Mouse (Mus musculus) embryonic facial prominence, embryonic 10.5 days (tissue): ENCODE results near the gene Edc3. TPM values are rescaled to one million over a fixed set of nuclear protein-coding genes. Genes with fewer than 3 reads are reported as not detected.

Experiments used
- DNase-seq: peaks from one replicate; pipeline ENCODE4 v3.0.0-alpha.2; 2017; ENCODE audit warnings: low spot score
- H3K27ac ChIP-seq: fragments of 300-500 bp; sonication (generic); replicated peaks from 2 replicates; pipeline ENCODE4 v1.5.1; 2016; ENCODE audit warnings: mild to moderate bottlenecking
- H3K27me3 ChIP-seq: fragments of 300-500 bp; sonication (generic); replicated peaks from 2 replicates; pipeline ENCODE4 v1.6.1; 2016; ENCODE audit warnings: low read depth, mild to moderate bottlenecking; ENCODE audit not compliant: poor library complexity, severe bottlenecking
- H3K36me3 ChIP-seq: fragments of 300-500 bp; sonication (generic); replicated peaks from 2 replicates; pipeline ENCODE4 v1.6.1; 2016; ENCODE audit warnings: mild to moderate bottlenecking, moderate library complexity
- H3K4me1 ChIP-seq: fragments of 300-500 bp; sonication (generic); 2 replicates; pipeline ENCODE4 v1.6.1; 2016
- H3K4me3 ChIP-seq: fragments of 300-500 bp; sonication (generic); 2 replicates; pipeline ENCODE4 v1.5.1; 2016; ENCODE audit warnings: mild to moderate bottlenecking, moderate library complexity
- H3K9me3 ChIP-seq: fragments of 300-500 bp; sonication (generic); 2 replicates; pipeline ENCODE4 v1.6.1; 2016; ENCODE audit warnings: mild to moderate bottlenecking
- WGBS: fragments of 180-500 bp; shearing (Covaris S2); methylation state at CpG from one replicate; pipeline ENCODE4 v1.1.7; 2016; 5-methylcytosine and 5-hydroxymethylcytosine counted together
- polyA plus RNA-seq: library from polyadenylated mRNA; unstranded; fragments of >200 nt; fragmentation: Nextera tagmentation; extraction: Ambion mirVana; gene quantifications from 2 replicates; pipeline ENCODE4 v1.2.1, GENCODE M21; 2016

Edc3 gene
- polyA plus RNA-seq, 1 experiment from 2014 or later = 45.5 TPM

DNA sequence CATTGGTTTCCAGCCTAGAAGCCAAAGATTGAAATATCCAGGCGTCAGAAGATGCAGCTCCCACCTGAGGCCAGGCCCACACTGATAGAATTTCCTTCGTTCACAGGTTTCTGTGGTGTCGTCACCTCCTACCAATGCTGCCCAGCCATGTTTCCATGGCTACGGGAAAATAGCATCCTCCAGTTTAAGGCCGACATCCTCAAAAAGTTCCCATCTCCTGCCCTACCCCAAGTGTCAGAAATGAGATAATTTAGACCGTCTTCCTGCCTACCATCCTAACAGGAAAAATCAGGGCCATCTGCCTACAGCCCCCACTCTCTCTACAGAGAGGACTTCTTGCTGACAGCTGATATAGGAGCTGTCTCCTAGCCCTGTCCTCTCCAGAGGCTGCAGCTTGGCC lies 58.1 kb downstream of the Edc3 start:
- Histone ChIP-seq H3K36me3 (peaks cover 6% of the 10 kb centered on the region), H3K4me1 (peaks cover 43% of the 10 kb centered on the region), H3K27ac (peak overlapping the region; percentile 96), H3K27me3 (0 out of 2 replicates have a peak, but pooled peaks cover 6% of the 10 kb centered on the region), H3K4me3 (peak overlapping the region; percentile 96), H3K9me3 (no peaks in the 10 kb centered on the region)
- WGBS = 37% methylated on average over 6 of the region's 6 CpGs
- no peak for DNase-seq

DNA sequence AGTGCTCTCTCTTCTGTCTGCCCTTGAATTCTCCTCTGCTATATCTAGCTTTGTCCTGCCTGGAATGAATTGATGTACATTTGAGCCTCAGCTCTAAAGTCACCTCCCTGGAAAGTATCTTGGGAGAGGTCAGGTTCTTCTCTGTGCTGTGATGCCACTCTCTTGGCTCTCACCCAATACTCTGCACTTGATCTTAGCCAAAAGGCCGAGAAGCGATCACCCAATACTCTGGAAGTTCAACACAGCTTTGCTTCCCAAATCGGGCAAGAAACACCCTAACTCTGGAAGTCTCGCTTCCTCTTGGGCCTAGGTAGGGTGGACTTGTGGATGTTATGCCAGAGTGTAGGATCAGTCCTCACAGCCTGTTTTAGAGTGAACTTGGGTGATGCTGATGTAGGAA lies 58.9 kb downstream of the Edc3 start:
- 95% methylated on average over 4 of the region's 4 CpGs for WGBS
- no peaks in the 10 kb centered on the region for H3K36me3 ChIP-seq
- peaks cover 36% of the 10 kb centered on the region for H3K4me1 ChIP-seq
- no peaks in the 10 kb centered on the region for H3K9me3 ChIP-seq
- no peak overlapping the region for H3K27ac ChIP-seq
- H3K4me3 ChIP-seq = no peak overlapping the region
- 0 out of 2 replicates have a peak, but pooled peaks cover 6% of the 10 kb centered on the region for H3K27me3 ChIP-seq
- no peak for DNase-seq

DNA sequence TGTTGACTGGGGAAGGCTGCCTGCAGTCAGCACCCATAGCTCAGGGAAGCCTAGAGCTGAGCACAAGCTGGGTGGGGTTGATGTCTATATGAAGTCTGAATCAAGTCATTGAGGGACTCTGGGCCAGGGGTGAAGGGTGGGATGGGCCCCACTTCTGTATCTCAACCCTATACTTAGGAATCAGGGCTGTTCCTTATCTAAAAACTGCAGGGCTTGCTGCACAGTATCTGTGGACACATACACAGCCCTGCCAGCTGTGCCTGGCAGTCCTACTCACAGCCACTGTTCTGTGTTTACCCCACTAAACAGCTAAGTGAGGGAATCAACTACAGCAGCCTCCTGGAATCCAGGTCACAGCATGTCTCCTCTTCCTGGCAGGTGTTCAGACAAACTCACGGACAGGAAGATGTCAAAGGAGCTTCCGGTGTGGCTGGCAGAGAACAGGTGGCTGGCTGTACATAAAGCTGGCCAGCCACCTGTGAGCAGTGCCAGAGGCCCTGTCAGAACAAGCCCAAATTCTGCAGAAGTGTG lies 61.3 kb downstream of the Edc3 start:
- Histone ChIP-seq H3K9me3 (no peaks in the 10 kb centered on the region), H3K27ac (no peak overlapping the region)
- WGBS = 68% methylated on average over 2 of the region's 2 CpGs

DNA sequence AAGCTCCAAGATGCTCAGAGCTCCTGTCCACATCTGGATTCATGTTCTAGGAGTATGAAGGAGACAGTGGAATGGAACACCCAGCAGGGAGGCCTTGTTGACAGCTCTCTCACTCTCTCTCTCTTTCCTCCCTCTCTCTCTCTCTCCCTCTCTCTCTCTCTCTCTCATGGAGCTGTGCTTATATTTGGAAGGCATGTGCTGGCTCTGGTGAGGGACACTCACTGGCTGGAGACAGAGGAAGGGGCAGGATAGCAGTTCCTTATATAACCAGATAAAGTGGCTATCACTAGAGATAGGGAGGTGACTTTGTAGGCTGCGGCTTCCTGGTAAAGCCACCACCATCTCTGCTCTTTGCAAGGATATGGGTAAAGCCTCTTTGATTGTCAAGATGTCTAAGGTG lies 61.9 kb downstream of the Edc3 start:
- Histone ChIP-seq H3K4me3 (no peak overlapping the region), H3K27ac (no peak overlapping the region; the same call in 1 of the 2 replicates), H3K9me3 (no peaks in the 10 kb centered on the region), H3K27me3 (0 out of 2 replicates have a peak, but pooled peaks cover 6% of the 10 kb centered on the region), H3K4me1 (peaks cover 25% of the 10 kb centered on the region), H3K36me3 (no peaks in the 10 kb centered on the region)
- WGBS = 96% methylated on average over 1 of the region's 1 CpGs
- DNase-seq = no peak

More for the DNA sequence above, 61.3 kb downstream of the Edc3 start:
- Histone ChIP-seq H3K36me3 (no peaks in the 10 kb centered on the region), H3K4me3 (no peak overlapping the region; the same call in 1 of the 2 replicates), H3K27me3 (0 out of 2 replicates have a peak, but pooled peaks cover 6% of the 10 kb centered on the region), H3K4me1 (peaks cover 24% of the 10 kb centered on the region)
- no peak for DNase-seq

DNA sequence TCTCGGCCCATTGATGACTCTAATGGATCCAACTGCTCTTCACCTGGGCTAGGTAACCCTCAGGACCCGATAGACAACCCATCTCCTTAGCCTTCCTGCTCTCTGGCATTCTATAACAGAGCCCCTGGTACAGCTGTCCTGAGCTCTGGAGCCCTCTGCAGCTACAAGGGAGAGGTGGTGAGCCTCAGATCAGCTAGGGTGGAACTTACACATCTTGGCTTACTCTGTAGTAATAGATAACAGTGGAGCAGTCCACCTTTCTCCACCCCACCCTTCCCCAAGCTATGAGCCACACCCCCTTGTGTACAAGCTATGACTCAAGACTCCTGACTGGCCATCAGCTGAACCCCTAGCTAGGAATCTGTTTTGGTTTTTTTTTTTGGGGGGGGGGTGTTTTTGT lies 62.5 kb downstream of the Edc3 start:
- H3K9me3 ChIP-seq = no peaks in the 10 kb centered on the region
- WGBS = 91% methylated on average over 2 of the region's 2 CpGs
- no peaks in the 10 kb centered on the region for H3K36me3 ChIP-seq
- no peak overlapping the region for H3K27ac ChIP-seq
- H3K4me3 ChIP-seq = no peak overlapping the region
- H3K27me3 ChIP-seq = 0 out of 2 replicates have a peak, but pooled peaks cover 6% of the 10 kb centered on the region
- peaks cover 27% of the 10 kb centered on the region for H3K4me1 ChIP-seq
- no peak for DNase-seq

DNA sequence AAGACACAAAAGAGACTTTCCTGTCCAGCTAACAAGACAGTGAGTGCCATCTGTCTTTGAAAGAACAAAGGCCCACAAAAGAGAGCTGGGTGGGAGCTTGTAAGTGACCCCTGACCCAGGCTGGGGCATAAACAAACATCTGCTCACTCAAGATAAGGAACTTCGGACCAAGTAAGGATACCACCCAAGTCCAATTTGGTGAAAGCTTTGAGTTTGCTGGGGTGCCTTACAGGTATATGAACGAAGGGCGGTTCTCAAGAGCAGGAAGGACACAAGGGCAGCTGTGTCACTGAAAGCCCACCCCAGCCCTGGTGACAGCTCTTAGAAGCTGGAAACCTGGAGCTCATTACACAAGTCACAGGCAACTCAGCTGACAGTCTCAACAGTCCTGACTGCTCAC lies 65.4 kb downstream of the Edc3 start:
- 75% methylated on average over 3 of the region's 3 CpGs for WGBS

DNA sequence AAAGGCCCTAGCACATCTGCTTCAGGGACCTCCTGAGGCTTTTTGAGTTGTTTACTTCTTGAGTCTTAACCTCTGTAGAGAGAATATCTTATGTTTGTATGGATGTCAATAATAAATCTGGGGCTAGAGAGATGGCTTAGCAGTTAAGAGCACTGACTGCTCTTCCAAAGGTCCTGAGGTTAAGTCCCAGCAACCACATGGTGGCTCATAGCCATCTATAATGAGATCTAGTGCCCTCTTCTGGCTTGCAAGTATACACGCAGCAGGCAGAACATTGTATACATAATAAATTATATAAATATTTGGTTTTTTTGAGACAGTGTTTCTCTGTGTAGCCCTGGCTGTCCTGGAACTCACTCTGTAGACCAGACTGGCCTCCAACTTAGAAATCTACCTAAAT lies 65.8 kb downstream of the Edc3 start:
- peaks cover 16% of the 10 kb centered on the region for H3K4me1 ChIP-seq
- WGBS = 6% methylated on average over 1 of the region's 1 CpGs
- H3K4me3 ChIP-seq = no peak overlapping the region
- no peaks in the 10 kb centered on the region for H3K36me3 ChIP-seq
- H3K9me3 ChIP-seq = no peaks in the 10 kb centered on the region
- no peaks in the 10 kb centered on the region for H3K27me3 ChIP-seq
- no peak for DNase-seq
- no peak overlapping the region; the same call in 1 of the 2 replicates for H3K27ac ChIP-seq

More for the DNA sequence above, 65.4 kb downstream of the Edc3 start:
- Histone ChIP-seq H3K36me3 (no peaks in the 10 kb centered on the region), H3K4me3 (no peak overlapping the region), H3K27me3 (no peaks in the 10 kb centered on the region), H3K4me1 (peaks cover 16% of the 10 kb centered on the region), H3K27ac (peak overlapping the region; percentile 52), H3K9me3 (no peaks in the 10 kb centered on the region)
- DNase-seq = no peak

DNA sequence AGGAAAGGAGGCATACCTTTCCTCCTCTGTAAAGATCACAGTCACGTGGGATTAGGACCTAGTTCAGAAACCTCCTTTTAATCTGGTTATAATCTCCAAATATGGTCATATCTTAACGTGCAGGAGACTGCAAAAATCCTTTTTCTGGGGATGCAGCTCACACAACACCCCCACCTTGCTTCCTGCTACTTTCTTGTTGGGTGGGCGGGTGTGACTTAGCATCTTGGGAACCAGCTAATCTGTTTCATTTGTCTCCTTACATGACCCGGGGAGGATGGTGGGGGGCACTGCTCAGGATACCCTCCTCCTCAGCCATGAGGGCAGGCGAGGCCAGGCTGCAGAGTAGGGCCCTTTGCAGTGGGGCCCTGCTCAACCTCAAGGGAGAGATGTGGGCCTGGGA lies 66.7 kb downstream of the Edc3 start:
- H3K4me3 ChIP-seq = no peak overlapping the region
- 72% methylated on average over 5 of the region's 5 CpGs for WGBS

DNA sequence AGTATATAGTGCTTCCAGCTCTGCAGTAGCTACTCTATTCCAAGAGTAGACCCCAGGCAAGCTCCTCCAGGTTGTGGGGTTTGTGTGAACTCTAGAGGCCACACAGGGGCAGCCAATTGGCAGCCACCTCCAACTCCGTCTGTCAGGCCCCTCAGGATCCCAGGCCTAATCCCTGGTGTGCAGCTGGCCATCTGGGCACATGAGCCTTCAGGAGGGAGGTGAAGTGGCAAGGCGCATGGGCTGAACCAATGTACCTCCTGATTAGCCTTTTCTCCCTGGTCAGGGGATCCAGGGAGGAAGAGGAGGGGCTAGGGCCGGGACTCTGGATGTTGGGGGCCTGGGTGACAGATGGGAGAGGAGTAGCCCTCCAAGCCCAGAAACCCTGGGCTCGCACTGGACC lies 67.4 kb downstream of the Edc3 start:
- WGBS = 58% methylated on average over 4 of the region's 4 CpGs
- H3K9me3 ChIP-seq = no peaks in the 10 kb centered on the region
- H3K4me1 ChIP-seq = peaks cover 12% of the 10 kb centered on the region; the same call in 1 of the 2 replicates
- DNase-seq = no peak
- no peaks in the 10 kb centered on the region for H3K27me3 ChIP-seq
- H3K27ac ChIP-seq = peak overlapping the region; percentile 15; the same call in 1 of the 2 replicates
- H3K36me3 ChIP-seq = no peaks in the 10 kb centered on the region
- no peak overlapping the region for H3K4me3 ChIP-seq

More for the DNA sequence above, 66.7 kb downstream of the Edc3 start:
- Histone ChIP-seq H3K9me3 (no peaks in the 10 kb centered on the region), H3K27me3 (no peaks in the 10 kb centered on the region), H3K27ac (no peak overlapping the region), H3K36me3 (no peaks in the 10 kb centered on the region), H3K4me1 (peaks cover 12% of the 10 kb centered on the region; the same call in 1 of the 2 replicates)
- no peak for DNase-seq

DNA sequence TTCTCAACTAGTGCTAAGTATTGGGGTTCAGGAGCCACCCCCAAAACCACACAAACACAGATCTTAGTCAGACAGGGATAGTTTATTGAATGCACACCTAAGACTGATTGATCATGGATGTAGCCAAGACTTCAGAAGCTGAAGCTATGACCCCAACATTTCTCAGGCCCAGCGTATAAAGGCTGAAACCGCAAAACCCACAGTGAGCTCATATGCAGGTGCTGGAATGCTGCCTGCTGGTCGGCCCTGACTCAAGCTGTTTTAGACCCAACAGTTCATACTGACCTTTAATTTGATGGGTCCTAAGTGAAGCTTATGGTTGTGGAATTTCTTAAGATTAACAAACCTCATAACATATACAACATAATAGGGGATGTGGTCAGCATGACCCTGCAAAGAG lies 74.3 kb downstream of the Edc3 start:
- no peak for DNase-seq
- H3K9me3 ChIP-seq = no peaks in the 10 kb centered on the region
- H3K27ac ChIP-seq = no peak overlapping the region
- WGBS = 90% methylated on average over 3 of the region's 3 CpGs
- H3K4me1 ChIP-seq = no peaks in the 10 kb centered on the region
- no peaks in the 10 kb centered on the region for H3K27me3 ChIP-seq
- H3K36me3 ChIP-seq = peaks cover 19% of the 10 kb centered on the region
- H3K4me3 ChIP-seq = no peak overlapping the region

DNA sequence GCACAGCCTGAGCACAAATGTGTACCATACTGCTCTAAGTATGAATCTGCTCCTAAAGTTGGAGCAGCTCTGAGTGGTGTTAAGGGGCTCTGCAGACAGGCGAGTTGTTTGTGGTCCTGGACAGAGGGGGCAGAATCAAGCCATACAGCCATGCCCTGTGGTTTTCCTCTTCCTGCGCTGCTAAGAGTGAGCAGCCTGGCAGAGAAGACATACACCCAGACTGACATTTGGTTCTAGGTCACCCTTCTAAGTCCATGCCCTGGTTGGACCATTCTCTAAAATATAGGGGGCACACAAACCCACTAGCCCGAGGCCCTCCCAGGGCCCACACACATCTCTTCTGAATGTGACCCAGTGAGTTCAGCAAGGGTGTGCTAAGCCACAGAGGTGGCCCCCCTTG lies 81.4 kb downstream of the Edc3 start:
- Histone ChIP-seq H3K4me1 (no peaks in the 10 kb centered on the region), H3K9me3 (no peaks in the 10 kb centered on the region), H3K27ac (no peak overlapping the region), H3K27me3 (no peaks in the 10 kb centered on the region), H3K36me3 (peaks cover 82% of the 10 kb centered on the region), H3K4me3 (no peak overlapping the region)
- no peak for DNase-seq
- 92% methylated on average over 3 of the region's 3 CpGs for WGBS

DNA sequence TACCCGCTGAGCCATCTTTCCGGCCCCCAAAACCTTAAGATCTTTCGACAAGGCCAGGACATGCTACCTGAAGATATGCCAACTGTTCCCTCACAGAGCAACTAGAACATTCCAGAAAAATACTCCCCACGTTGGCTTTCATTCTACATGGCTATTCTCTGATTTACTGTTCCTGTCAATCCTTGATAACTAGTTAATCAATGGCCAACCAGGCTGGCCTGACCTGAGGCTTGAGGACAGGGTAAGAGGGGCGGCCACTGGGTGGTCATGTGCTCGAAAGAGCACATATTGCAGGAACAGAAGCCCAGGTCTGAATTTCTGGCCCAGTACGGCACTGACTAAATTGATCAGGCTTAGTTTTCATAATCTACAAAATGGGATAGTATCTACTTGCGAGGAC lies 89.1 kb downstream of the Edc3 start:
- peaks cover 88% of the 10 kb centered on the region for H3K36me3 ChIP-seq
- H3K4me3 ChIP-seq = no peak overlapping the region
- no peak for DNase-seq
- H3K27me3 ChIP-seq = no peaks in the 10 kb centered on the region
- no peak overlapping the region for H3K27ac ChIP-seq
- H3K4me1 ChIP-seq = peaks cover 45% of the 10 kb centered on the region
- 93% methylated on average over 8 of the region's 8 CpGs for WGBS
- H3K9me3 ChIP-seq = no peaks in the 10 kb centered on the region

DNA sequence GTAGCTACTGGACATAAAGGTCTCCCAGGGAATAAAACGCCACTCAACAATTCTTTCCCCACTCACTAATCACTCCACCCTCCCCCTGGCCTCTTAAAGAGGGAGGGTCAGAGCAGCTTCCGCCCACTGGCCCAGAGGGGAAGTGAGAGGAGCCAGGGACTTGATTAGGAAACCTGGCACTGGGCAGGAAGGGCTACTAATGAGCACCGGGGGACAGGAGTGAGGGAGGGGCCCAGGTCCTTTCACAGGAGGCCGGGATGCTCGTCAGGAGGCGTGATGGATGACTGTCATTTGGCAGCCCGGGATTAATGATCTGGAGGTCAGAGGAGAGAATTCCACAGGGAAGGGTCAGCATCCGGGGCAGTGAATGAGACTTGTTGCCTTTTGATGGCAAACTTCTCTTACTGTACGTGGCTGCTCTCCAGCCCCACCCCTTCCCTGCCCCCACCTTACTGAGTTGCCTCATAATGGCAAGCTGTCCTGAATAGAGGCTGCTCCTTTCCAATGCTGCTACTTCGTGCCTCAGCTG lies 90.4 kb downstream of the Edc3 start:
- no peaks in the 10 kb centered on the region for H3K27me3 ChIP-seq
- peak; percentile 67 for DNase-seq
- peaks cover 79% of the 10 kb centered on the region for H3K36me3 ChIP-seq
- H3K4me3 ChIP-seq = no peak overlapping the region
- no peak overlapping the region; the same call in 1 of the 2 replicates for H3K27ac ChIP-seq
- H3K4me1 ChIP-seq = peaks cover 58% of the 10 kb centered on the region
- no peaks in the 10 kb centered on the region for H3K9me3 ChIP-seq
- WGBS = 11% methylated on average over 10 of the region's 10 CpGs
